Mouse (Mus musculus) neural tube, embryonic 12.5 days (tissue): ENCODE measurements around the gene Dpp8. TPM values are rescaled to one million over a fixed set of nuclear protein-coding genes. Genes with fewer than 3 reads are reported as not detected.

Source experiments
- ATAC-seq: fragments of 200-750 bp; cut with Nextera tagmentation; 2 replicates; pipeline ENCODE4 v1.8.0; 2017; ENCODE audit warnings: low read depth, mild to moderate bottlenecking, moderate TSS enrichment, moderate library complexity; ENCODE audit not compliant: low FRiP score
- H3K27ac ChIP-seq: fragments of 300-500 bp; sonication (generic); 2 replicates; pipeline ENCODE4 v1.5.1; 2016
- H3K27me3 ChIP-seq: fragments of 300-500 bp; sonication (generic); replicated peaks from 2 replicates; pipeline ENCODE4 v1.6.1; 2016; ENCODE audit warnings: mild to moderate bottlenecking
- H3K36me3 ChIP-seq: fragments of 300-500 bp; sonication (generic); 2 replicates; pipeline ENCODE4 v1.6.1; 2016; ENCODE audit warnings: mild to moderate bottlenecking
- H3K4me1 ChIP-seq: fragments of 300-500 bp; sonication (generic); 2 replicates; pipeline ENCODE4 v1.6.1; 2016
- H3K4me2 ChIP-seq: fragments of 300-500 bp; sonication (generic); replicated peaks from 2 replicates; pipeline ENCODE4 v1.6.1; 2016; ENCODE audit warnings: mild to moderate bottlenecking
- H3K4me3 ChIP-seq: fragments of 300-500 bp; sonication (generic); 2 replicates; pipeline ENCODE4 v1.5.1; 2016
- H3K9ac ChIP-seq: fragments of 300-500 bp; sonication (generic); 2 replicates; pipeline ENCODE4 v1.6.1; 2016; ENCODE audit warnings: mild to moderate bottlenecking
- H3K9me3 ChIP-seq: fragments of 300-500 bp; sonication (generic); 2 replicates; pipeline ENCODE4 v1.6.1; 2016; ENCODE audit warnings: mild to moderate bottlenecking
- WGBS: fragments of 180-500 bp; shearing (Covaris S2); methylation state at CpG from one replicate; pipeline ENCODE4 v1.1.7; 2016; 5-methylcytosine and 5-hydroxymethylcytosine counted together
- polyA plus RNA-seq: library from polyadenylated mRNA; unstranded; fragments of >200 nt; fragmentation: Nextera tagmentation; extraction: Ambion mirVana; gene quantifications from 2 replicates; pipeline ENCODE4 v1.2.1, GENCODE M21; 2016

Dpp8 gene
- polyA plus RNA-seq, 1 experiment from 2014 or later, result 53.5 TPM

DNA sequence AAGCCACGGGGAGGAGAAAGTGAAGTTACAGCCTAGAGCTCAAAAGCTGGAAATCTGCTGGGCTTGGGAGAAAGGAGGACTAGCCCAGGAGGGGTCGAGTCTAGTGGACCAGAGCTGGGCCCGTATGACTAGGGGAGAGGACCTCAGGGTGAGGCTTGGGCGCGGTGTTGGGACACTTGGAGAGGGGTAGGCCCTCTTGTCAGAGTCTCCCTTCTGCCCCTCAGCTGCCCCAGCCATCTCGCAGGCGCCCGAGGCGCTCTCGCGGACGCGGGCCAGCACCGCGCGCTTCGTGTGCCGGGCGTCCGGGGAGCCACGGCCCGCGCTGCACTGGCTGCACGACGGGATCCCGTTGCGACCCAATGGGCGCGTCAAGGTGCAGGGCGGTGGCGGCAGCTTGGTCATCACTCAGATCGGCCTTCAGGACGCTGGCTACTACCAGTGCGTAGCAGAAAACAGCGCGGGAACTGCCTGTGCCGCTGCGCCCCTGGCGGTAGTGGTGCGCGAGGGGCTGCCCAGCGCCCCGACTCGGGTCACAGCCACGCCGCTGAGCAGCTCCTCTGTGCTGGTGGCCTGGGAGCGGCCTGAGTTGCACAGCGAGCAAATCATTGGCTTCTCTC, 91.4 kb downstream of the Dpp8 start:
- ATAC-seq, result peak; percentile 66
- peaks cover 9% of the 10 kb centered on the region for H3K36me3 ChIP-seq
- peaks cover 13% of the 10 kb centered on the region; the same call in 1 of the 2 replicates for H3K27me3 ChIP-seq
- no peaks in the 10 kb centered on the region for H3K9me3 ChIP-seq
- H3K4me1 ChIP-seq, result peaks cover 13% of the 10 kb centered on the region
- no peak overlapping the region for H3K27ac ChIP-seq
- 3% methylated on average over 48 of the region's 48 CpGs for WGBS
- peak overlapping the region; percentile 43 for H3K4me3 ChIP-seq
- H3K9ac ChIP-seq, result peak overlapping the region; percentile 65
- H3K4me2 ChIP-seq, result peak overlapping the region; percentile 89

DNA sequence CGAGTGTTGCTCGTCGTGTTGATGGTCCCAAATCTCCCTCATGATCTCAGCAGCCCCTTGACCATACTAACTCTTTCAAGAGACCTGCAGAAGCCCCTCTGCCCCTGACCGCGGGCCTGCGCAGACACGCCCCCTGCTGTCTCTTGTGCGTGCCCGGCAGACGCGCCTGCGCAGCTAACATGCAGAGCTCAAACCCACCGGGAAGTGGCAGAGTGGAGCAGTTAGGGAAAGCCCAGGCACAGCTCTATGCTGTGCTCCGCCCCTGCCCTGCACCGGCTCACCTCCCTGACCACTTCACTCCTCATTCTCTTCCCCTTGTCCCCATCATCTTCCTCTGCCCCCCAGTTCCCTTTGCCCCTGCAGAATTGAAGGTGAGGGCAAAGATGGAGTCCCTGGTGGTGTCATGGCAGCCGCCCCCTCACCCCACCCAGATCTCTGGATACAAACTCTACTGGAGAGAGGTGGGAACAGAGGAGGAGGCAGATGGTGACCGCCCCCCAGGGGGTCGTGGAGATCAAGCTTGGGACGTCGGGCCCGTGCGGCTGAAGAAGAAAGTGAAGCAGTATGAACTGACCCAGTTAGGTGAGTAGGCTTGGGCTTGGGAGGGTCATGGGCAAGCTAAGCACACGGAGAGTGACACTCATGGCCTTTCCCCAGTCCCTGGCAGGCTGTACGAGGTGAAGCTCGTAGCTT, 96.1 kb downstream of the Dpp8 start:
- no peak overlapping the region for H3K9ac ChIP-seq
- no peak overlapping the region for H3K4me3 ChIP-seq

DNA sequence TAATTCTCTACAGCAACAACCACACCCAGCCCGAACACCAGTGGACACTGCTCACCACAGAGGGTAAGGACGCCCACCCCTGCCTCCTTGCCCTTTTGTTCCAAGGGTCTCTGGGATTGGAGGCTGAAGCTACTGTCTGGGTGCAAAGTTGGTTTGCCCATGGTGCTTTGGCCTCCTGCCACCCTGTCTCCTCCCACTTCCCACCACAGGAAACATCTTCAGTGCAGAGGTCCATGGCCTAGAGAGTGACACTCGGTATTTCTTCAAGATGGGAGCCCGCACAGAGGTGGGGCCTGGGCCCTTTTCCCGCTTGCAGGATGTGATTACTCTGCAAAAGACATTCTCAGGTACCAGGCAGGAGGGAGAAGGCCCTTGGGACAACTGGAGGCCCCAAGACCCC, 99.5 kb downstream of the Dpp8 start:
- 0 out of 2 replicates have a peak, but pooled peaks cover 5% of the 10 kb centered on the region for H3K36me3 ChIP-seq
- no peak overlapping the region for H3K27ac ChIP-seq
- 0 out of 2 replicates have a peak, but pooled peaks cover 3% of the 10 kb centered on the region for H3K27me3 ChIP-seq
- no peaks in the 10 kb centered on the region for H3K9me3 ChIP-seq
- H3K4me1 ChIP-seq, result peaks cover 27% of the 10 kb centered on the region
- no peak overlapping the region for H3K9ac ChIP-seq
- 90% methylated on average over 5 of the region's 5 CpGs for WGBS
- no peak overlapping the region for H3K4me2 ChIP-seq
- no peak for ATAC-seq
- H3K4me3 ChIP-seq, result no peak overlapping the region

More for the DNA sequence above, 96.1 kb downstream of the Dpp8 start:
- H3K4me1 ChIP-seq, result peaks cover 15% of the 10 kb centered on the region
- H3K27ac ChIP-seq, result no peak overlapping the region
- ATAC-seq, result peak; percentile 39
- H3K27me3 ChIP-seq, result peaks cover 5% of the 10 kb centered on the region; the same call in 1 of the 2 replicates
- H3K4me2 ChIP-seq, result peak overlapping the region; percentile 47
- WGBS, result 9% methylated on average over 25 of the region's 25 CpGs
- H3K36me3 ChIP-seq, result peaks cover 5% of the 10 kb centered on the region
- H3K9me3 ChIP-seq, result no peaks in the 10 kb centered on the region

Other genes starting within 250 kb of the Dpp8 start
- gene Dennd4a, start 221.1 kb upstream of the Dpp8 start, polyA plus RNA-seq, result 10.6 and 11.0 TPM in 2 replicates
- gene Slc24a1, start 80.8 kb upstream of the Dpp8 start, polyA plus RNA-seq, result 0.04 TPM in 1 of 2 replicates, not detected in the other
- 55.1 and 61.6 TPM in 2 replicates for gene Ints14, start 71.5 kb upstream of the Dpp8 start, polyA plus RNA-seq
- gene Hacd3, start 10.7 kb upstream of the Dpp8 start, polyA plus RNA-seq, result 165 and 166 TPM in 2 replicates
- gene Igdcc4, start 69.1 kb downstream of the Dpp8 start, polyA plus RNA-seq, result 10.3 and 11.7 TPM in 2 replicates
- gene Igdcc3, start 108.8 kb downstream of the Dpp8 start, polyA plus RNA-seq, result 32.6 and 36.4 TPM in 2 replicates
- gene Parp16, start 162.9 kb downstream of the Dpp8 start, polyA plus RNA-seq, result 5.4 and 5.7 TPM in 2 replicates
- 0.33 and 0.47 TPM in 2 replicates for gene Cilp, start 232.8 kb downstream of the Dpp8 start, polyA plus RNA-seq